Mouse (Mus musculus) olfactory bulb, adult 2 months (tissue): Measurements from ENCODE around the gene Tmem52.

Source experiments
- CTCF ChIP-seq: fragments of 200-500 bp; IDR thresholded peaks from 2 replicates; pipeline ENCODE4 v1.5.1; 2012; ENCODE audit warnings: low read depth, mild to moderate bottlenecking, low read length, moderate library complexity; ENCODE audit not compliant: insufficient read depth
- POLR2A ChIP-seq: fragments of 200-500 bp; IDR thresholded peaks from 2 replicates; pipeline ENCODE4 v1.6.1; 2012; ENCODE audit warnings: mild to moderate bottlenecking, low read depth, low read length, moderate library complexity; ENCODE audit not compliant: insufficient read depth

DNA sequence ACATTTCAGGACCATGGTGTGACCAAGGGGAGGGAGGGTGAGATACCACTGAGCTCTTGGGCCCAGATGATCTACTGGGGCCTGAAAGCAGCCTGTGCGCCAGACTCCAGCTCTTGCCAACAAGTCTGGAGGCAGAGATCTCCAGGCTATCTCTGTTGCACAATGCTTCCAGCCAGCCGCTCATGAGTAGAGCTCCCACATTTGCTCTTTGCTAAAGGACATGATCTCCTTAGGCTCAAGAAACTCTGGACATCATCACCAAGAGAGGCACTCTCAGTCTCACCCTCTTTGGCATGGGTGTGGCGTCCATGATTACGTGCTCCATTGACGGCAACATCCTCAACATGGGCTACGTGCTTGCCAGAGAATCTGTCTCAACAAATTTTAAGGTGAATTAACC, 5.3 kb upstream of the Tmem52 start:
- TF ChIP-seq CTCF (no peak), POLR2A (no peak)
